Mouse (Mus musculus): ENCODE measurements around the gene Rabgef1. TPM values are rescaled to one million over a fixed set of nuclear protein-coding genes. Genes with fewer than 3 reads are reported as not detected.
"Not testable (repeated sequence)": the region's sequence is repeated elsewhere in the genome, so short reads cannot be mapped to it uniquely, and the experiment has no call there.

Rabgef1 gene
- total RNA-seq, 2 experiments from 2014 or later, result 46.4 to 46.9 TPM

- DNase-seq; intact Hi-C loops (cut with DNase I; ENCODE audit: low total_unique reads): not testable (repeated sequence)
Observed at GRCm38 (mm10) chr5:130255799-130256525, 84.4 kb downstream of the Rabgef1 start.

GRCm38 (mm10) chr5:130256678-130257271, 85.2 kb downstream of the Rabgef1 start:
- intact Hi-C loops (cut with DNase I; ENCODE audit: low total_unique reads), result no loop called here
- DNase-seq, result peak; percentile 94

GRCm38 (mm10) chr5:130257303-130257702, 85.7 kb downstream of the Rabgef1 start:
- DNase-seq, result no peak
- intact Hi-C loops (cut with DNase I; ENCODE audit: low total_unique reads), result no loop called here

GRCm38 (mm10) chr5:130263454-130263853, 91.9 kb downstream of the Rabgef1 start:
- intact Hi-C loops (cut with DNase I; ENCODE audit: low total_unique reads), result no loop called here
- no peak for DNase-seq

Other genes with a start within 250 kb of the Rabgef1 start
- 10 to 100 TPM; 16.2 to 17.4 TPM for gene Vkorc1l1, start 229.8 kb upstream of the Rabgef1 start, total RNA-seq (2021)
- gene Gusb, start 168.7 kb upstream of the Rabgef1 start, total RNA-seq (2021), result 10 to 100 TPM; 10.6 to 13.4 TPM
- gene Asl, start 142.6 kb upstream of the Rabgef1 start, total RNA-seq (2021), result 10 to 100 TPM; 12.5 to 15.8 TPM
- 10 to 100 TPM; 11.1 to 12.6 TPM for gene Crcp, start 142.5 kb upstream of the Rabgef1 start, total RNA-seq (2021)
- gene Tpst1, start 98.5 kb upstream of the Rabgef1 start, total RNA-seq (2021), result 10 to 100 TPM; 15.6 to 22.6 TPM
- gene Kctd7, start 26.9 kb upstream of the Rabgef1 start, total RNA-seq (2021), result 1 to 10 TPM; 1.7 to 3.1 TPM
- gene Tmem248, start 45.3 kb downstream of the Rabgef1 start, total RNA-seq (2021), result 10 to 100 TPM; 28.6 to 29.6 TPM
- gene Sbds, start 83.7 kb downstream of the Rabgef1 start, total RNA-seq (2021), result 10 to 100 TPM; 22.6 to 23.4 TPM
- 1 to 10 TPM; 7.8 to 9.1 TPM for gene Tyw1, start 83.8 kb downstream of the Rabgef1 start, total RNA-seq (2021)
- under 1 TPM in 1 of 2 experiments, not detected in 1; 0.04 TPM for gene Caln1, start 197.7 kb downstream of the Rabgef1 start, total RNA-seq (2021)
- gene A330070K13Rik, start 212.8 kb downstream of the Rabgef1 start, total RNA-seq (2021), result not detected